Comparison of ENCODE assay signal across 9 mouse cellular contexts in the genomic region with DNA sequence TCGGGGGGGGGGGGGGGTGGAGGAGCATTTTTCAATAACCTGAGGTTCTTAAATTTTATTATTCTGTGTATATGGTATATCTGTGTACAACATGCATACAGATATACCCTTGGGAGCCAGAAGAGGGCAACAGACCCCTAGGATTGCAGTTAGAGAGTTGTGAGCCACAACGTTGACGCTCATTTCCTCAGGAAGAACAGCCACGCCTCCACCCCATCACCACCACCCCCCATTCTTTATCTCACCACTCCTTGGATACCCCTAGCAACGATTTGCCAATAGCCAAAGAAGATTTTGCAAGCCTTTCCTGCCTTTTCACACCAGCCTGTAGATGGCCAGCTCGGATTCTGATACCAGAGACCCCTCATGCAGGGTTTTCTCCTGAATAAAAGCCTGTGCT. TPM values are rescaled to one million over a fixed set of nuclear protein-coding genes. Genes with fewer than 3 reads are reported as not detected.
DNase-seq lines count a peak whose midpoint lies in the region; ATAC-seq and TF ChIP-seq lines count a peak whose summit lies in the region.
"Had no signal": no experiment of that assay in that cellular context is flagged by ENCODE, and none has a peak within 500 bp of the region (broad histone marks: within the 10 kb centered on the region; RNA-seq: fewer than 3 reads in every experiment).

No protein-coding gene starts in this region.

- 2% methylated on average over 6 of the region's 6 CpGs for WGBS in heart, postnatal 0 days

- H3K36me3 ChIP-seq in heart, postnatal 0 days (replicated peaks; ENCODE audit: control insufficient read depth, insufficient read depth, low read length): no peaks in the 10 kb centered on the region
- no peaks in the 10 kb centered on the region for H3K36me3 ChIP-seq in megakaryocyte, embryonic 14.5 days (replicated peaks; ENCODE audit: low read length)

- H3K27ac ChIP-seq in heart, postnatal 0 days (ENCODE audit: low read depth): no peak overlapping the region

- no peak for ATAC-seq in heart, postnatal 0 days (ENCODE audit: insufficient read depth, low read depth)

- no peaks in the 10 kb centered on the region for H3K27me3 ChIP-seq in heart, postnatal 0 days (ENCODE audit: control insufficient read depth, insufficient read depth, low read length)
- no peaks in the 10 kb centered on the region for H3K27me3 ChIP-seq in megakaryocyte, embryonic 14.5 days (replicated peaks)

- H3K4me1 ChIP-seq in heart, postnatal 0 days (ENCODE audit: control insufficient read depth, insufficient read depth): no peaks in the 10 kb centered on the region
- peaks cover 37% of the 10 kb centered on the region for H3K4me1 ChIP-seq in megakaryocyte, embryonic 14.5 days

- no peak for TF ChIP-seq CTCF in heart, postnatal 0 days (IDR thresholded peaks at IDR 0.05; ENCODE audit: low read depth)

- H3K9me3 ChIP-seq in heart, postnatal 0 days (replicated peaks; ENCODE audit: control insufficient read depth, low read length): no peaks in the 10 kb centered on the region
- no peaks in the 10 kb centered on the region for H3K9me3 ChIP-seq in megakaryocyte, embryonic 14.5 days

- H3K9ac ChIP-seq in heart, postnatal 0 days (replicated peaks; ENCODE audit: low read depth, low read length): no peak overlapping the region

- H3K4me3 ChIP-seq in heart, postnatal 0 days (ENCODE audit: low read depth, low read length): no peak overlapping the region
- H3K4me3 ChIP-seq in megakaryocyte, embryonic 14.5 days (replicated peaks): peak overlapping the region; percentile 69

- TF ChIP-seq EP300 in heart, postnatal 0 days (IDR thresholded peaks at IDR 0.05; ENCODE audit: low read depth): no peak

- intact Hi-C loops in heart, postnatal 14 days (cut with DNase I): no loop called here

- H3K4me2 ChIP-seq in heart, postnatal 0 days (ENCODE audit: low read depth, low read length): no peak overlapping the region

- DNase-seq in heart, postnatal 0 days (ENCODE audit: low spot score): peak; percentile 26
- DNase-seq in heart, postnatal 14 days: no peak
- DNase-seq in ES-CJ7 (ENCODE audit: low read depth, low spot score): peak; percentile 94
- peak; percentile 67 for DNase-seq in embryo, embryonic 9.5 days (ENCODE audit: extremely low spot score)
- DNase-seq in Muller cell, postnatal 12 days (ENCODE audit: inconsistent ontology term): no peak
- no peak for DNase-seq in kidney, postnatal 25 days
- no peak for DNase-seq in urinary bladder, postnatal 25 days (ENCODE audit: low spot score)

RNA-seq across cellular contexts. Expression of gene Gm9844, which starts 16.3 kb away (rescaled TPM):
- 0.65 TPM in 1 of 2 replicates, not detected in the other for total RNA-seq in heart, postnatal 0 days (2014; rRNA removed; ENCODE audit: low replicate concordance)
- polyA plus RNA-seq in heart, postnatal 0 days (2015; fragmentation: Nextera tagmentation; extraction: Ambion mirVana): 6.7 and 9.5 TPM in 2 replicates
- total RNA-seq in heart, postnatal 14 days (2021): not detected
- polyA plus RNA-seq in megakaryocyte, embryonic 14.5 days (2012; ENCODE audit: insufficient read depth, low replicate concordance): 23.1 and 70.1 TPM in 2 replicates

RNA-seq across cellular contexts. Expression of gene Lypd4, which starts 24.0 kb away (rescaled TPM):
- not detected in 2 replicates for total RNA-seq in heart, postnatal 0 days (2014; rRNA removed; ENCODE audit: low replicate concordance)
- not detected in 2 replicates for polyA plus RNA-seq in heart, postnatal 0 days (2015; fragmentation: Nextera tagmentation; extraction: Ambion mirVana)
- not detected for total RNA-seq in heart, postnatal 14 days (2021)
- polyA plus RNA-seq in megakaryocyte, embryonic 14.5 days (2012; ENCODE audit: insufficient read depth, low replicate concordance): not detected in 2 replicates
- total RNA-seq: layer of hippocampus, postnatal 14 days had no signal

RNA-seq across cellular contexts. Expression of gene Dmrtc2, which starts 24.1 kb away (rescaled TPM):
- total RNA-seq in heart, postnatal 0 days (2014; rRNA removed; ENCODE audit: low replicate concordance): not detected in 2 replicates
- polyA plus RNA-seq in heart, postnatal 0 days (2015; fragmentation: Nextera tagmentation; extraction: Ambion mirVana): not detected in 2 replicates
- total RNA-seq in heart, postnatal 14 days (2021): not detected
- polyA plus RNA-seq in megakaryocyte, embryonic 14.5 days (2012; ENCODE audit: insufficient read depth, low replicate concordance): not detected in 2 replicates
- total RNA-seq: layer of hippocampus, postnatal 14 days had no signal

RNA-seq across cellular contexts. Expression of gene Rps19, which starts 38.5 kb away (rescaled TPM):
- 530 and 642 TPM in 2 replicates for total RNA-seq in heart, postnatal 0 days (2014; rRNA removed; ENCODE audit: low replicate concordance)
- polyA plus RNA-seq in heart, postnatal 0 days (2015; fragmentation: Nextera tagmentation; extraction: Ambion mirVana): 980 and 1,040 TPM in 2 replicates
- 100 to 1,000 TPM; 529 to 548 TPM for total RNA-seq in heart, postnatal 14 days (2021)
- 171 and 2,463 TPM in 2 replicates for polyA plus RNA-seq in megakaryocyte, embryonic 14.5 days (2012; ENCODE audit: insufficient read depth, low replicate concordance)

RNA-seq across cellular contexts. Expression of gene Cd79a, which starts 51.5 kb away (rescaled TPM):
- total RNA-seq in heart, postnatal 0 days (2014; rRNA removed; ENCODE audit: low replicate concordance): 2.8 TPM in 1 of 2 replicates, not detected in the other
- 0.33 and 0.70 TPM in 2 replicates for polyA plus RNA-seq in heart, postnatal 0 days (2015; fragmentation: Nextera tagmentation; extraction: Ambion mirVana)
- 1 to 10 TPM; 1.3 to 1.5 TPM for total RNA-seq in heart, postnatal 14 days (2021)
- 0.50 TPM in 1 of 2 replicates, not detected in the other for polyA plus RNA-seq in megakaryocyte, embryonic 14.5 days (2012; ENCODE audit: insufficient read depth, low replicate concordance)

Comparison
In these comparisons a context has a peak if more than half of its experiments do, and no peak if none do; other contexts are left out.
1. DNase-seq: peak in heart, postnatal 0 days (single experiment), ES-CJ7 (single experiment) and embryo, embryonic 9.5 days (single experiment); none in heart, postnatal 14 days (0 of 2), Muller cell, postnatal 12 days (single experiment), kidney, postnatal 25 days (0 of 2) and urinary bladder, postnatal 25 days (single experiment).